Mouse (Mus musculus): ENCODE data around the gene Gabrr3. TPM values are rescaled to one million over a fixed set of nuclear protein-coding genes. Genes with fewer than 3 reads are reported as not detected.
"Not testable (repeated sequence)": the region's sequence is repeated elsewhere in the genome, so short reads cannot be mapped to it uniquely, and the experiment has no call there.

The Gabrr3 gene
- polyA plus RNA-seq, 1 experiment from 2014 or later: 0.05 TPM

DNA sequence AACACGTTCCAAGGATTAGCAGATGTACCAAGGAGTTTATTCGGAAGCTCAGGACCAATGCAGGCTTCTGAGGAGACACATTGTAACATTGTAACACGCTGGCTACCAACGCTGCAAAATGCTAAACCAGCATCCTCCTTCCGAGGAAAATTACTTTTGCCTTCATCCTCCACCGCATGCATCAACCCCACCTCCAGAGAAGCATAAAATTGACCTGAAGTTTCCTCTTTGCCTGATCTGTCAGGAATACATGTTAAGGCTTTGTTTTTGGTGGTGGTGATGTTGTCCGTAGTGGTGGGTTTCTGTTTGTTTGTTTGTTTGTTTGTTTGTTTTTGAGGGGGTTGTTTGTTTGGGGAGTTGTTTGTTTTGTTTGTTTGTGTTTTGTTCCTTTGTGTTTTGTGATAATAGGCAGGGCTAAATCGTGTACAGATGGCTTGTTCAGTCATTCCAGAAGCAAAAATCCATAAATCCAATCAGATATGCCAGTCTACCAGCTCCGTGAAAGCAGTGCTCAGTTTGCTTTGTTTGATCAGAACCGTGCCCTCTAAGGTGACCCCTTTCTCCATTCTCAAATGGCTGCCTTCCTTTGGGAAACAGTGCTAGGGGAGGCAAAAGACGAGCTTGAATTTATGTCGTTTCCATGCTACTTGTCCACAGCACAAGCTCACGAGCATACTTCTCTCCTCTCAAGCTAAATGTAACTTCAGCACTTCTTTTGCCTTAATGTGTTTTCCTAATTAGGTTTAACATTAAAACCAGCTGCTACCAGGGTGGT lies 14.6 kb downstream of the Gabrr3 start:
- H3K4me3 ChIP-seq (replicated peaks): no peak overlapping the region
- no peaks in the 10 kb centered on the region; the same call in 1 of the 2 replicates for H3K4me1 ChIP-seq (replicated peaks)
- H3K27me3 ChIP-seq: no peaks in the 10 kb centered on the region
- H3K27ac ChIP-seq: no peak overlapping the region
- ATAC-seq (ENCODE audit: insufficient number of reproducible peaks, insufficient read depth, low FRiP score, low TSS enrichment, low read depth): no peak
- no peak overlapping the region for H3K4me2 ChIP-seq
- H3K9ac ChIP-seq (replicated peaks): no peak overlapping the region
- H3K36me3 ChIP-seq: no peaks in the 10 kb centered on the region
- 45% methylated on average over 13 of the region's 13 CpGs for WGBS
- no peaks in the 10 kb centered on the region for H3K9me3 ChIP-seq

DNA sequence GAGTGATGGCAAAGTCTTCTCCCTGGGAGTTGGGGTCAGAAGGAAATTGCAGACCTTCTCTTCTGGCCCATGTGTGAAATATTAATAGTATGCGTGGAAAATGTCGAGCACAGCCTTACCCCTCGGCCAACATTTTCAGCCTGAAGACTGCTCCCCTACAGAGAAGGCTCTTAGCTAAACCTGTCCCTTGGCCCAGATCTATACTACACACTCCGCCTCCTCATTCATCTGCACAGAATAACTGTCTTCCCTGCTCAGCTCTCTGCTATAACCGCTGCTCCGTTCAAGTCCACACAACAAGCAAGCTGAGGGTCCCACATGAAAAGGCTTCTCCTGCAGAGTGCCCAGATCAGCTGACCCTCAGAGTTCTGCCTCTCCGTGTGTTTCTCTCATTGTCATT lies 20.8 kb downstream of the Gabrr3 start:
- H3K27ac ChIP-seq: no peak overlapping the region
- no peaks in the 10 kb centered on the region for H3K27me3 ChIP-seq
- no peak overlapping the region for H3K9ac ChIP-seq (replicated peaks)
- no peak for ATAC-seq (ENCODE audit: insufficient number of reproducible peaks, insufficient read depth, low FRiP score, low TSS enrichment, low read depth)
- H3K4me3 ChIP-seq (replicated peaks): no peak overlapping the region
- H3K4me2 ChIP-seq: no peak overlapping the region
- no peaks in the 10 kb centered on the region for H3K36me3 ChIP-seq
- no peaks in the 10 kb centered on the region for H3K9me3 ChIP-seq
- H3K4me1 ChIP-seq (replicated peaks): no peaks in the 10 kb centered on the region
- 70% methylated on average over 7 of the region's 7 CpGs for WGBS

DNA sequence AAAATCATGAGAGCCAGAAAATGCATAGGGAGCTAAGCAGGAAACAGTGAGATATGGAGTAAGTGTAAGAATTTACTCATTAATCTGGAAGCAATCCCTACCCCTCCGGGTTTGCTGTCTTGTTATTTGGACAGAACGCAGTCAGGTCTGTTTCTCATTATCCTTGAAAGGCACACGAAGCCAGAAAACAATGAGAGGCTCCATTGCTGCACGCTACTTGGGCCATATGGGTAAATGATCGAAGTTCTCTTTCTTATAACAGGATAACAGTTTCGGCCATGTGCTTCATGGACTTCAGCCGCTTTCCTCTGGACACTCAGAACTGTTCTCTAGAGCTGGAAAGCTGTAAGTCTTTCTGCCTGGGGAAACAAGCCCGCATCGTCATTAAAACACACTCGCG lies 26.0 kb downstream of the Gabrr3 start:
- Histone ChIP-seq H3K4me2 (peak overlapping the region; percentile 35), H3K4me1 (replicated peaks) (peaks cover 6% of the 10 kb centered on the region; the same call in 1 of the 2 replicates), H3K9ac (replicated peaks) (no peak overlapping the region), H3K9me3 (no peaks in the 10 kb centered on the region), H3K4me3 (replicated peaks) (no peak overlapping the region), H3K36me3 (no peaks in the 10 kb centered on the region), H3K27me3 (no peaks in the 10 kb centered on the region), H3K27ac (peak overlapping the region; percentile 69)
- peak; percentile 66 for ATAC-seq (ENCODE audit: insufficient number of reproducible peaks, insufficient read depth, low FRiP score, low TSS enrichment, low read depth)
- WGBS: 18% methylated on average over 11 of the region's 11 CpGs

DNA sequence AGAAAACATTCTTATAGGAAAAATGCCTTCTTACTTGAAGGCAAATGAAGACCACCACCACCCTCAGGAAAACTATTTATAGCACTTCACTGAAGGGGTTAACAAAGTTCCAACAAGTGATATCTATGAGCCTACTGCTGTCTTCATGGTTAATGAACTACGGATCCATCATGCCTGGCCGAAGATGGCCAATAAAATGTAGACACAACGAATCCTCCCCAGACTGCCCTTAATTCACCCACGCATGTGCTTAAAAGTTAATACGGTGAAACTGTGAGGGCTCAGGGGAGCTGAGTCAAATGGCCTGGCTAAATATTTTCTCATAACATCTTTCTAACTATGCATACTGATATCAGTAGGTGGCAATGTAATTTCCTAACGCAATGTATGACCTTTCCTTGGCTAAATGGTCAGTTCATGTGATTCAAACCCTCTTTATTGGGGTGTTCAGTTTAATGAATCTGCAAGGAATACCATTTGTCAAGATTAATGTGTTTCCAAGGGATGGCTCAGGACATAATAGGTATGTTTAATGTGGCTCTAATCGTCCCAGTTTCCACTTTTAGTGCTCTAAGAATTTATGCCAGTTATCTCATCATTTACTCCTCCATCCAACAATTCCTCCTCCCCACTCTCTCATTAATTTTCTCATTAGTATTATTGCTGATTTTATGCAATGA lies 37.9 kb downstream of the Gabrr3 start:
- Histone ChIP-seq H3K27me3 (no peaks in the 10 kb centered on the region), H3K27ac (no peak overlapping the region), H3K9ac (replicated peaks) (no peak overlapping the region), H3K9me3 (no peaks in the 10 kb centered on the region), H3K4me3 (replicated peaks) (no peak overlapping the region), H3K4me1 (replicated peaks) (peaks cover 9% of the 10 kb centered on the region; the same call in 1 of the 2 replicates), H3K36me3 (no peaks in the 10 kb centered on the region), H3K4me2 (no peak overlapping the region)
- no peak for ATAC-seq (ENCODE audit: insufficient number of reproducible peaks, insufficient read depth, low FRiP score, low TSS enrichment, low read depth)
- WGBS: 84% methylated on average over 7 of the region's 7 CpGs

DNA sequence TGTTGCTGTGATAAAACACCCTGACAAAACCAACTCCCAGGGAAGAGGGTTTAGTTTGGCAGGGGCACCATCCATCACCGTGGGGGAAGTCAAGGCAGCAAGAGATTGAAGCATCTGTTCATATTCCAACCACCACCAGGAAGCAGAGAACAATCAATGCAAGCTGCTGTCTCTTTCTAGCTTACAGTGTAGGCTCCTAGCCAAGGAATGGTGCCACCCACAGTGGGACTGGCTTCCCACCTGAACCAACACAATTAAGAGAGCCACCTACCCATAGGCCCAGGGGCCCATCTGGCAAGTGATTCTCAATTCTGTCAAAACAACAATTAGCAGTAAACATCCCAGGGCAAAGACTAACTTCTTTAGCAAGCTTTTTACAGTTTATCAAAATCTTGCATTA lies 41.0 kb downstream of the Gabrr3 start:
- no peaks in the 10 kb centered on the region for H3K9me3 ChIP-seq
- H3K4me3 ChIP-seq (replicated peaks): no peak overlapping the region
- no peaks in the 10 kb centered on the region for H3K36me3 ChIP-seq
- H3K9ac ChIP-seq (replicated peaks): no peak overlapping the region
- no peaks in the 10 kb centered on the region for H3K4me1 ChIP-seq (replicated peaks)
- no peaks in the 10 kb centered on the region for H3K27me3 ChIP-seq
- H3K27ac ChIP-seq: no peak overlapping the region
- no peak for ATAC-seq (ENCODE audit: insufficient number of reproducible peaks, insufficient read depth, low FRiP score, low TSS enrichment, low read depth)
- H3K4me2 ChIP-seq: no peak overlapping the region
- WGBS: 86% methylated on average over 1 of the region's 1 CpGs

- H3K4me1 ChIP-seq (replicated peaks): no peaks in the 10 kb centered on the region
- no peak overlapping the region for H3K4me3 ChIP-seq (replicated peaks)
- no peaks in the 10 kb centered on the region for H3K27me3 ChIP-seq
- no peak overlapping the region for H3K4me2 ChIP-seq
- H3K27ac ChIP-seq: no peak overlapping the region
- H3K9ac ChIP-seq (replicated peaks): no peak overlapping the region
- H3K36me3 ChIP-seq: no peaks in the 10 kb centered on the region
- no peak for ATAC-seq (ENCODE audit: insufficient number of reproducible peaks, insufficient read depth, low FRiP score, low TSS enrichment, low read depth)
- no peaks in the 10 kb centered on the region for H3K9me3 ChIP-seq
Measured at GRCm38 (mm10) chr16:59449092-59449491, 42.0 kb downstream of the Gabrr3 start.

DNA sequence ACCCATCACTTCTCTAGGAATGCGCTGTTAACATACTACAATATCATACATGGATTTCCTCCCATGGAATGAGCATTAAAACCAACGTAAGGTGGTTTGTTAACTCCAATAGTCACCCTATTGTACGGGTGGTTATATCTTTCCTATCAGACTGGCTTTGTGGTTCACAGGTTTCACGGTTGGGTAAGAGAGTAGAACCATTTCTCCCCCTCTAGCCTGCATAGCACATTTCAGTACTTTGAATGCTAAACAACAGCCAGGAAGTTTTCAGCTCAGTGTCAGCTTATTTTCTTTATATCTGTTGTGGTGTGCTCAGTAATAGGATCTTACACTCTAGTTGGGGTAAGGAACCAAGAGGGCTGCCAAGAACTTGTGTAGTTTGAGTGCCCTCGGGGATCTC lies 44.7 kb downstream of the Gabrr3 start:
- Histone ChIP-seq H3K4me2 (no peak overlapping the region), H3K27me3 (no peaks in the 10 kb centered on the region), H3K4me1 (replicated peaks) (no peaks in the 10 kb centered on the region), H3K4me3 (replicated peaks) (no peak overlapping the region), H3K9ac (replicated peaks) (no peak overlapping the region), H3K36me3 (no peaks in the 10 kb centered on the region), H3K9me3 (no peaks in the 10 kb centered on the region), H3K27ac (no peak overlapping the region)
- WGBS: 90% methylated on average over 5 of the region's 5 CpGs
- ATAC-seq (ENCODE audit: insufficient number of reproducible peaks, insufficient read depth, low FRiP score, low TSS enrichment, low read depth): no peak

GRCm38 (mm10) chr16:59459259-59459861 lies 52.2 kb downstream of the Gabrr3 start:
- H3K4me2 ChIP-seq; H3K27ac ChIP-seq; H3K9ac ChIP-seq (replicated peaks); H3K9me3 ChIP-seq; H3K36me3 ChIP-seq; H3K27me3 ChIP-seq; H3K4me1 ChIP-seq (replicated peaks); H3K4me3 ChIP-seq (replicated peaks): not testable (repeated sequence)
- peak; percentile 20; the same call in 1 of the 2 replicates for ATAC-seq (ENCODE audit: insufficient number of reproducible peaks, insufficient read depth, low FRiP score, low TSS enrichment, low read depth)
- WGBS: 85% methylated on average over 5 of the region's 5 CpGs

DNA sequence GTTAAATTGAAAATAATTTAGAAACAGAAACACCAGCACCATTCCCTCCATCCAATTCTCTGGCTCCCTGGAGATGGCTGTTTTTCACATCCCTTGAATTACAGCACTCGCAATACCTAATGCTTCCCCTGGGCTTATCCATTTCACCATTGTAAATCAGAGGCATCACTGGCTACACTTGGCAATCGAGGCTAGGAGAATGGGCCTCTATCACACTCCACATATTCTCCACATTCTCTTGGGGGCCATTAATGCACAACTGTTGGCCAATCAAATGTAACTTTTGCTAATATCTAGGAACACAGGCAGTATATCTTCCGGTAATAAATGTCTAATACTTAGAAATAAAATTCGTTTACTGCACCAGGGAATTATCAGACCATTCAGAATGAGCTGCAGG lies 56.4 kb downstream of the Gabrr3 start:
- no peak overlapping the region for H3K9ac ChIP-seq (replicated peaks)
- no peak overlapping the region for H3K4me2 ChIP-seq
- ATAC-seq (ENCODE audit: insufficient number of reproducible peaks, insufficient read depth, low FRiP score, low TSS enrichment, low read depth): no peak
- peaks cover 6% of the 10 kb centered on the region; the same call in 1 of the 2 replicates for H3K9me3 ChIP-seq
- no peaks in the 10 kb centered on the region for H3K27me3 ChIP-seq
- H3K36me3 ChIP-seq: no peaks in the 10 kb centered on the region
- 61% methylated on average over 4 of the region's 4 CpGs for WGBS
- no peak overlapping the region for H3K4me3 ChIP-seq (replicated peaks)
- no peaks in the 10 kb centered on the region for H3K4me1 ChIP-seq (replicated peaks)
- H3K27ac ChIP-seq: no peak overlapping the region

DNA sequence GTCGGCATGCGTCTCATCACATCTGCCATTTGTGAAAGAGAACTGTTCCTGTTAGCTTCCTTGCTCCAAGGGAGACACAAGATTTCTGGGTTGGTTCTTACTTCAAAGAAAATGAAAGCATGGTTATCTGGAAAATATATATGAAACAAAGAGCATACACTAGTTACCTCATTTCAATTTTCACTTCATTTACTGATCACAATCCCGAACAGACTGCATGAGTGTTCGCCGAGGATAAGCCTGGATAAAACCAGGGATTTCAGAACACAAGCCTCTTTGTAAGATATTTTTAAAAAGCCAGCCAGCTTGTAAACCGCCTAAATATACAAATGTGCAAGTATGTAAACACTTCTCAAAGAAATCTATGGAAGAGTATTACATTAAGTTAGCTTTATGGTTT lies 56.8 kb downstream of the Gabrr3 start:
- H3K9ac ChIP-seq (replicated peaks): no peak overlapping the region
- ATAC-seq (ENCODE audit: insufficient number of reproducible peaks, insufficient read depth, low FRiP score, low TSS enrichment, low read depth): no peak
- H3K9me3 ChIP-seq: peaks cover 6% of the 10 kb centered on the region; the same call in 1 of the 2 replicates
- no peak overlapping the region for H3K27ac ChIP-seq
- H3K4me2 ChIP-seq: no peak overlapping the region
- 86% methylated on average over 6 of the region's 6 CpGs for WGBS
- no peaks in the 10 kb centered on the region for H3K4me1 ChIP-seq (replicated peaks)
- no peaks in the 10 kb centered on the region for H3K27me3 ChIP-seq
- H3K4me3 ChIP-seq (replicated peaks): no peak overlapping the region
- H3K36me3 ChIP-seq: no peaks in the 10 kb centered on the region

DNA sequence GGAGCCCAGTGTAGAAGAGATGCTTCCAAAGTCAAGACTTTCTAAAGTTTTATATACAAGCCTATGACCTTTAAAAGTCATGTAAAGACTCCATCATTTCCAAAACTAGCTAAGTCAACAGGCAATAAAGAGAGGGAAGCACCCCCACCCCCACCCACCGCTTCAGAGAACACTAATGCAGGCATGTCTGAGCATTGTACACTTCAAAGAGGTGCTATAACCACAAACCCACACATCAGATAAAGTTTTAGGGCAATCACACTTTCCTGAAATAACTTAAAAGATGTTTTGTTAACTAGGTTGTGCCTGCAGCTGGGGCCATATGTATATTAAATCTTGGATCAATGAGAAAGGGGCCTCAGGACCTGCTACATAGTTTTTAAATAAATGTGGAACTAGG lies 62.7 kb downstream of the Gabrr3 start:
- Histone ChIP-seq H3K9ac (replicated peaks) (no peak overlapping the region), H3K4me3 (replicated peaks) (no peak overlapping the region), H3K36me3 (no peaks in the 10 kb centered on the region), H3K9me3 (peaks cover 2% of the 10 kb centered on the region; the same call in 1 of the 2 replicates), H3K4me2 (no peak overlapping the region), H3K27me3 (no peaks in the 10 kb centered on the region), H3K4me1 (replicated peaks) (peaks cover 11% of the 10 kb centered on the region), H3K27ac (no peak overlapping the region)
- 68% methylated on average over 1 of the region's 1 CpGs for WGBS
- ATAC-seq (ENCODE audit: insufficient number of reproducible peaks, insufficient read depth, low FRiP score, low TSS enrichment, low read depth): no peak

Data from limb, embryonic 12.5 days (tissue).